Mouse (Mus musculus): ENCODE measurements around the gene Rtn4. TPM values are rescaled to one million over a fixed set of nuclear protein-coding genes. Genes with fewer than 3 reads are reported as not detected.
"Not testable (repeated sequence)": the region's sequence is repeated elsewhere in the genome, so short reads cannot be mapped to it uniquely, and the experiment has no call there.

Gene Rtn4
- polyA plus RNA-seq, 1 experiment: 17.2 TPM

DNA sequence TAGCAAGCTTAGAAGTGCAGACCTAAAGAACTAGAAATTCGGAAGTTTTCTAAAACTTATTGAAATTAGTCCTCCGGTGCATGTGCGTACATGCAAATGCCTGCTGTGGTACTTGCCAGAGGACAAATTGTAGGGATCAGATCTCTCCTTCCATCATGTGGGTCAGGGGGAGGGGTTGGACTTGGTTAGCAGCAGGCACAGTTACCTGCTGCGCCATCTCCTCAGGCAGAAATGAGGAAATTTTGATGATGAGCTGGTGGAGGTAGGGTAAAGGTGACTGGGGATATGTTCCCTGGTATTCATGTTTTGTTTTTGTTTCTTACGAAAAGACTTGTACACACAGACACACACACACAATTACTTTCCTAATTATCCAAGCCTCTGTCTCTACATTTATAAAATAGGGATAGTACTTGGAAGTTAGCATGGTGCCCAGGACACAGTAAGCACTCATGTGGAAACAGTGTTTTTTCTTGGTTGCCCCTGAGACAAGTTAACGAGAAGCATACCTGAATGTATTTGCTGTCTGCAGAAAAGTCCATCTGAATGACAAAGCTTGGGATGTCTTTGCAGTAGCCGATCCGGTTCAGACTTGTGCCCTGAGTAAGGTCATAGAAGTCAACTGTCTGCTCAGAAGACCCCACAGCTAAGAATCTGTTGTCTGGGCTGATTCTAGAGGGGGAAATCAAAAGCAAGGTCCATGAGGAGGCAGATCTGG, 56.2 kb downstream of the Rtn4 start:
- H3K27me3 ChIP-seq (ENCODE audit: control insufficient read depth, insufficient read depth, low read length): no peaks in the 10 kb centered on the region
- no peaks in the 10 kb centered on the region for H3K4me1 ChIP-seq (ENCODE audit: control insufficient read depth, insufficient read depth, low read length)
- H3K36me3 ChIP-seq (ENCODE audit: control insufficient read depth, insufficient read depth, low read length): no peaks in the 10 kb centered on the region
- H3K4me3 ChIP-seq (ENCODE audit: control insufficient read depth, low read depth, low read length): no peak overlapping the region
- TF ChIP-seq POLR2A (IDR thresholded peaks at IDR 0.05; ENCODE audit: control insufficient read depth, low read depth, low read length): no peak
- TF ChIP-seq CTCF (IDR thresholded peaks at IDR 0.05; ENCODE audit: control insufficient read depth, insufficient read depth, insufficient replicate concordance, low read depth, low read length): no peak
- no peak overlapping the region for H3K27ac ChIP-seq (ENCODE audit: control insufficient read depth, insufficient read depth, low read depth, low read length)

DNA sequence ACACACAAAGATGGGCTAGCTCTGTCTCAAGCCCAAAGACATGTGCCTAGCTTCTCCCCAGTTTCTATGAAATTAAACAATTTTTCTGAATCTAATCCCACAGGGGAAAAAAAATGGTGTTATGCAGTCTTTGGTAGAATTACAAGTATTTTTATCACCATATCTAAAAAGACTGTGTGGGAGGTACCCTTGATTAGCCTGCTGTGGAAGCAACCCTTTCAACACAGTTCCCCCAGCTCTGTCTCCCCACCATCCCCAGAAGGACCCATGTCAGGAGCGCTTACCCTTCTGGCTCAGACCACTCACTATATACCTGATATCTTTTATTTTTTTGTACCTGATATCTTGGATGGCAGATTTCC, 56.7 kb downstream of the Rtn4 start:
- Histone ChIP-seq H3K4me1 (ENCODE audit: control insufficient read depth, insufficient read depth, low read length) (no peaks in the 10 kb centered on the region), H3K27me3 (ENCODE audit: control insufficient read depth, insufficient read depth, low read length) (no peaks in the 10 kb centered on the region), H3K27ac (ENCODE audit: control insufficient read depth, insufficient read depth, low read depth, low read length) (no peak overlapping the region), H3K4me3 (ENCODE audit: control insufficient read depth, low read depth, low read length) (no peak overlapping the region), H3K36me3 (ENCODE audit: control insufficient read depth, insufficient read depth, low read length) (no peaks in the 10 kb centered on the region)
- TF ChIP-seq CTCF (IDR thresholded peaks at IDR 0.05; ENCODE audit: control insufficient read depth, insufficient read depth, insufficient replicate concordance, low read depth, low read length): no peak

DNA sequence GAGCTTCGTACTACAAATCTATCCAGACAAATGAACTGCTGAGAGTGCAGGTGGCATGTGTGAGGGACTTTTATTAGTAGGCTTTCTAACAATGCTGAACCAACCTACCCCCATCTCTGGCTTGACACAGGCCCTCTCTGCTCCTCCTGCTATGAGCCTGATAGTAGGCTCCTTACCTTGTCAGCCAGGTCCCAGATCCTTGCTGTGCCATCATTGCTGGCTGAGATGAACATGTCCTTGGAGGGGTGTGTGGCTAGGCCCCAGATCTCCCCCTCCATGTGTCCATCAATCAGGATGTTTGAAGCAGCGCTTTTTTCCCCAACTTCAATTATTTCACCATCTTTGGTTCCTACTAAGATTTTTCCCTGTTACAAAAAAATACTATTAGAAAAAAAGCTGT, 58.3 kb downstream of the Rtn4 start:
- no peak overlapping the region for H3K27ac ChIP-seq (ENCODE audit: control insufficient read depth, insufficient read depth, low read depth, low read length)
- no peaks in the 10 kb centered on the region for H3K27me3 ChIP-seq (ENCODE audit: control insufficient read depth, insufficient read depth, low read length)
- no peaks in the 10 kb centered on the region for H3K4me1 ChIP-seq (ENCODE audit: control insufficient read depth, insufficient read depth, low read length)
- no peak overlapping the region for H3K4me3 ChIP-seq (ENCODE audit: control insufficient read depth, low read depth, low read length)
- TF ChIP-seq CTCF (IDR thresholded peaks at IDR 0.05; ENCODE audit: control insufficient read depth, insufficient read depth, insufficient replicate concordance, low read depth, low read length) (no peak), POLR2A (IDR thresholded peaks at IDR 0.05; ENCODE audit: control insufficient read depth, low read depth, low read length) (no peak)
- no peaks in the 10 kb centered on the region for H3K36me3 ChIP-seq (ENCODE audit: control insufficient read depth, insufficient read depth, low read length)

DNA sequence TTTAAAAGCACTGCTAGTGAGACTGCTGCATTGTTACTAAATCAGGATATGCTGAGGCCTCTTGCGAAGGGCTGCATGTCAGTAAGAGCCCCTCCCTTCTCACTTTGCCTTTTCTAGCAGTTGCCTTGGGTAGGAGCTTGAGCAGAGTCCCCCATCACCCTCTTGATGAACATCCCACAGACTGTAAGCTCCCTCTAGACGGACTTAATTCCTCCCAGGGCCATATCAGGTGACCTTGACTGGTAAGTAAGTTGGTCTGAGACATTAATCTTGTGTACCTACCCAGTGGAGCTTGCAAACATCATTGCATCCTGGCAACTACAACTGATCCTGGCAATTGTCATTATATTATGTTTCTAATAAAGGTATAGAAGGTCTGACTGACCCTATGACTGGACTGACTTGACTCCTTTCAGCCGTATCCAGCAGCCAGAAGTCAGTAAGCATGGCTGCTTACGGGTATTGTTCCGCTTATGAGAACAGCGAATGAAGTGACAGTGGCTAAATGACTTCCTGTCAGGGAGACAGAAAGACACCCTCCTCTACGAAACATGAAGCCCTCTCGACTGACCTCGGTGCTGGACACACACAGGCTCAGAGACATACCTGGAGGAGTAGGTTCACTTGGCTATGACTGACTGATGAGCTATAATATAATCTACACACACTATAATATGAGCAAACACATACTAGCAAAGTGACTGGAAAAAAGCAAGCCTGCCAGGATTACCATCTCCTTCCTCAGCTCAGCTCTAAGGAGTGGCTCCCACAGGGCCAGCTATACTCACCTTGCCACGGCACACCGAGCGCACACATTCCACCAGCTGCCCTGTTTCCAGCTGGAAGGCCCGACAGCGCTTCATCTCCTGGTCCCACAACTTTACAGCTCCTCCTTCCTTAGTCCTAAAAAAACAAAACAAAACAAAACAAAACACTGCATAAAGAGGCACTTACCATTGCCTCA, 59.2 kb downstream of the Rtn4 start:
- TF ChIP-seq CTCF (IDR thresholded peaks at IDR 0.05; ENCODE audit: control insufficient read depth, insufficient read depth, insufficient replicate concordance, low read depth, low read length) (no peak), POLR2A (IDR thresholded peaks at IDR 0.05; ENCODE audit: control insufficient read depth, low read depth, low read length) (no peak)

GRCm38 (mm10) chr11:29756007-29756406, 63.3 kb downstream of the Rtn4 start:
- not testable (repeated sequence) for H3K36me3 ChIP-seq (ENCODE audit: control insufficient read depth, insufficient read depth, low read length); H3K4me1 ChIP-seq (ENCODE audit: control insufficient read depth, insufficient read depth, low read length); H3K27me3 ChIP-seq (ENCODE audit: control insufficient read depth, insufficient read depth, low read length); H3K27ac ChIP-seq (ENCODE audit: control insufficient read depth, insufficient read depth, low read depth, low read length); H3K4me3 ChIP-seq (ENCODE audit: control insufficient read depth, low read depth, low read length)

More for the DNA sequence above, 59.2 kb downstream of the Rtn4 start:
- Histone ChIP-seq H3K27ac (ENCODE audit: control insufficient read depth, insufficient read depth, low read depth, low read length) (no peak overlapping the region), H3K36me3 (ENCODE audit: control insufficient read depth, insufficient read depth, low read length) (no peaks in the 10 kb centered on the region), H3K4me1 (ENCODE audit: control insufficient read depth, insufficient read depth, low read length) (no peaks in the 10 kb centered on the region), H3K4me3 (ENCODE audit: control insufficient read depth, low read depth, low read length) (no peak overlapping the region), H3K27me3 (ENCODE audit: control insufficient read depth, insufficient read depth, low read length) (no peaks in the 10 kb centered on the region)

- no peak overlapping the region for H3K27ac ChIP-seq (ENCODE audit: control insufficient read depth, insufficient read depth, low read depth, low read length)
- H3K27me3 ChIP-seq (ENCODE audit: control insufficient read depth, insufficient read depth, low read length): no peaks in the 10 kb centered on the region
- no peaks in the 10 kb centered on the region for H3K4me1 ChIP-seq (ENCODE audit: control insufficient read depth, insufficient read depth, low read length)
- no peak for TF ChIP-seq CTCF (IDR thresholded peaks at IDR 0.05; ENCODE audit: control insufficient read depth, insufficient read depth, insufficient replicate concordance, low read depth, low read length)
- TF ChIP-seq POLR2A (IDR thresholded peaks at IDR 0.05; ENCODE audit: control insufficient read depth, low read depth, low read length): no peak
- H3K36me3 ChIP-seq (ENCODE audit: control insufficient read depth, insufficient read depth, low read length): no peaks in the 10 kb centered on the region
- no peak overlapping the region for H3K4me3 ChIP-seq (ENCODE audit: control insufficient read depth, low read depth, low read length)
Measured at GRCm38 (mm10) chr11:29758617-29759016, 65.9 kb downstream of the Rtn4 start.

- Histone ChIP-seq H3K27me3 (ENCODE audit: control insufficient read depth, insufficient read depth, low read length) (no peaks in the 10 kb centered on the region), H3K4me3 (ENCODE audit: control insufficient read depth, low read depth, low read length) (no peak overlapping the region), H3K27ac (ENCODE audit: control insufficient read depth, insufficient read depth, low read depth, low read length) (no peak overlapping the region)
Measured at GRCm38 (mm10) chr11:29761387-29761786, 68.6 kb downstream of the Rtn4 start.

More at GRCm38 (mm10) chr11:29761387-29761786, 68.6 kb downstream of the Rtn4 start:
- no peak for TF ChIP-seq POLR2A (IDR thresholded peaks at IDR 0.05; ENCODE audit: control insufficient read depth, low read depth, low read length)
- no peaks in the 10 kb centered on the region for H3K4me1 ChIP-seq (ENCODE audit: control insufficient read depth, insufficient read depth, low read length)
- no peaks in the 10 kb centered on the region for H3K36me3 ChIP-seq (ENCODE audit: control insufficient read depth, insufficient read depth, low read length)
